Mouse (Mus musculus): ENCODE measurements around the gene Hoxb6. TPM values are rescaled to one million over a fixed set of nuclear protein-coding genes. Genes with fewer than 3 reads are reported as not detected.

Hoxb6 gene
- polyA plus RNA-seq, 1 experiment from 2014 or later: 0.73 TPM

DNA sequence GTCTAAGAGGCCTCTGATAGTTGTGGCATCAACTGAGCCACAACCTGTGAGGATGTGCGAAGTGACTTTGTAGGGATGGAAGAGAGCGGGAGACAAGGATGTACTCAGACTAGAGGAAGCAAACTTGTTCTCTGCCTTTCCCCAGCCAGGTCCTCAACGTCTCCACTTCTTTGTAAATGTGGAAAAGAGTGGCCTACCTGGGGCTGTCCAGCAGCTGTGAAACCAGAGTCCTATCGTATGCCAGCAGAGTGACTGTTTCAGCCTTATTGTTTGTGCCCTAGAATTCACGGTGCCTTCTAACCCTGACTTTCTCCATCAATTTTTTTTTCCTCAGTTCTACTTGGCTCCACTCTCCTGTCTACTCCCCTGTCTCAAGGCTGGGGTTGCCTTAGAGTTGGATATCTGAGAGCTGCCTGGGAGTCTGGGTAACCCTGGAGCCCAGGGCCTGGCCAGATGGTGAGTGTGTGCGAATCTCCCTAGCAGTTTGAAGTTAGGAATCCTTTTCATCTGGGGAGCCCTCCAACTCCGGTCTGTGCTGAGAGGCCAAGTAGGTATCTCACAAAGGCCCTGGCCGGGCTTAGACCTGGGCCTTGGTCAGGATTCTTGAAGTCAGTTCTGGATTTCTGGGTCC, 27.8 kb upstream of the Hoxb6 start:
- 1% methylated on average over 8 of the region's 8 CpGs for WGBS
- H3K27ac ChIP-seq (replicated peaks; ENCODE audit: low read depth, low read length): no peak overlapping the region
- H3K36me3 ChIP-seq (replicated peaks; ENCODE audit: control insufficient read depth, insufficient read depth, low read depth, low read length): no peaks in the 10 kb centered on the region
- ATAC-seq (replicated peaks; ENCODE audit: insufficient number of reproducible peaks, low FRiP score, low TSS enrichment, low read depth) (no peak), DNase-seq (ENCODE audit: low spot score) (no peak)
- H3K27me3 ChIP-seq (ENCODE audit: control insufficient read depth, insufficient read depth, low read length): peaks cover 96% of the 10 kb centered on the region
- H3K9ac ChIP-seq (replicated peaks; ENCODE audit: low read length): no peak overlapping the region
- H3K4me1 ChIP-seq (ENCODE audit: control insufficient read depth, insufficient read depth, low read length): no peaks in the 10 kb centered on the region
- no peak overlapping the region for H3K4me2 ChIP-seq (ENCODE audit: low read depth, low read length)
- H3K4me3 ChIP-seq (ENCODE audit: low read depth, low read length): no peak overlapping the region
- H3K9me3 ChIP-seq (replicated peaks; ENCODE audit: control insufficient read depth, low read length): no peaks in the 10 kb centered on the region

DNA sequence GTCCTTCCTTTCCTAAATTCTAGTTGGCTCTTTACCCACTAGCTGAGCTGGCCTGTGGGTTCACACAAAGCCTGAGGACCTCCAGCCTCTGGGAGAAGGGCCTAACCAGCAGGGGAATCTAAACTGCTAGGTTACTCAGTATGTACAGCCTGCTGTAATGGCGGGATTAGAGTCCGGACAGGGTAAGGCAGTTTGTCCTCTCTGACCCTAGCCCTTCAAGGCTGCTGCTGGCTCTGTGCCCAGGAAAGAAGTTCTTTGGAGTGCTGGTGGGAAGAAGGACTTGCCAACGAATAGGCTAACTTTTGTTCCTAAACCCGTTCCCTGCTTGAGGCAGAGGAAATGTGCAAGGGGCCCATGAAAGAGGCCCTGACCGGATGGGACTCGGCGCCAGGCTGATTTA, 26.3 kb upstream of the Hoxb6 start:
- WGBS: under 1% methylated on average over 7 of the region's 7 CpGs
- Histone ChIP-seq H3K4me1 (ENCODE audit: control insufficient read depth, insufficient read depth, low read length) (no peaks in the 10 kb centered on the region), H3K4me3 (ENCODE audit: low read depth, low read length) (no peak overlapping the region), H3K27me3 (ENCODE audit: control insufficient read depth, insufficient read depth, low read length) (peaks cover 96% of the 10 kb centered on the region), H3K9me3 (replicated peaks; ENCODE audit: control insufficient read depth, low read length) (no peaks in the 10 kb centered on the region), H3K36me3 (replicated peaks; ENCODE audit: control insufficient read depth, insufficient read depth, low read depth, low read length) (no peaks in the 10 kb centered on the region), H3K9ac (replicated peaks; ENCODE audit: low read length) (no peak overlapping the region), H3K4me2 (ENCODE audit: low read depth, low read length) (no peak overlapping the region), H3K27ac (replicated peaks; ENCODE audit: low read depth, low read length) (no peak overlapping the region)
- no peak for ATAC-seq (replicated peaks; ENCODE audit: insufficient number of reproducible peaks, low FRiP score, low TSS enrichment, low read depth)
- no peak for DNase-seq (ENCODE audit: low spot score)

DNA sequence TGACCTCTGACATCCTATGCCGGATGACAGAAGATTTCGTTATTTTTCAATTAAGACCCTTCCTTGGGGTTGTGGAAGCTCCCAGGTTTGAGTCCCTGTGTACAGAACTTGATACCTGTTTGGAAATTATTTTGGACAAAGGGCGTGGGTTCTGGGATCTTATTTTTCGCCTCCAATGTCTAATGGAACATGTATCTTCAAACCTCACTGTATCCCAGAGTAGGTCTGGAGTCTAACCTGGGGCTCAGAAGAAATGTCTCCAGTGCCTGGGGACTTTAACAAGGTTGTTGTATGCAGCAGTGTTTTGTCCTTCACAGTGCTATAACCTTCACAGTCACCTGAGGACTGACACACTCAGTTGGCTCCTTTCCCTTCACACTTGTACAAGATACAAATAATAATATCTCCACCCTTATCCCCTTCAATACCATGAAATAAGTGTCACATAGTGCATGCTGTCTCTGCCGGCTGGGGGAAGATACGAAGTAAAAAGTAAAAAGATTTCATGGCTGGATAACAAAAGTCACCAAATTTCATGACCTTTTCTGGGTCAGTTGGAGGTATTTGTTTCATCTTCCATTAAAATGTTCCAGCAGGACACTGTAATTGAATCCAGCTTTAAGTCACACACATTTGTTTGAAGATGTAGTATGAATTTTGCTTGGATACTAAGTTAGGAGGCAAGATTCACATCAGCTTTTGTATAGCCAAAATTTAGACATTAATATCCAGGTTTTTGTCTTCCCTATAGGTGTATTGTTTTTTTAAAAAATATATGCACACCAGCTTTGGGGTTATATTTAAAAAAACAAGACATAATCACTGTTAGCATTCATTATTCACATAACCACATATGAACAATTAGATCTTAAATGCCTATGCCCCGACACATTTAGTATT, 25.0 kb upstream of the Hoxb6 start:
- no peak overlapping the region for H3K4me2 ChIP-seq (ENCODE audit: low read depth, low read length)
- H3K36me3 ChIP-seq (replicated peaks; ENCODE audit: control insufficient read depth, insufficient read depth, low read depth, low read length): no peaks in the 10 kb centered on the region
- H3K9me3 ChIP-seq (replicated peaks; ENCODE audit: control insufficient read depth, low read length): no peaks in the 10 kb centered on the region
- H3K4me1 ChIP-seq (ENCODE audit: control insufficient read depth, insufficient read depth, low read length): peaks cover 2% of the 10 kb centered on the region; the same call in 1 of the 2 replicates
- H3K27ac ChIP-seq (replicated peaks; ENCODE audit: low read depth, low read length): no peak overlapping the region
- peaks cover 96% of the 10 kb centered on the region for H3K27me3 ChIP-seq (ENCODE audit: control insufficient read depth, insufficient read depth, low read length)
- WGBS: 9% methylated on average over 7 of the region's 7 CpGs
- no peak overlapping the region for H3K9ac ChIP-seq (replicated peaks; ENCODE audit: low read length)
- DNase-seq (ENCODE audit: low spot score) (no peak), ATAC-seq (replicated peaks; ENCODE audit: insufficient number of reproducible peaks, low FRiP score, low TSS enrichment, low read depth) (no peak)
- no peak overlapping the region for H3K4me3 ChIP-seq (ENCODE audit: low read depth, low read length)

- Histone ChIP-seq H3K27ac (replicated peaks; ENCODE audit: low read depth, low read length) (no peak overlapping the region), H3K4me3 (ENCODE audit: low read depth, low read length) (no peak overlapping the region), H3K4me1 (ENCODE audit: control insufficient read depth, insufficient read depth, low read length) (peaks cover 2% of the 10 kb centered on the region; the same call in 1 of the 2 replicates), H3K9ac (replicated peaks; ENCODE audit: low read length) (no peak overlapping the region), H3K36me3 (replicated peaks; ENCODE audit: control insufficient read depth, insufficient read depth, low read depth, low read length) (no peaks in the 10 kb centered on the region), H3K27me3 (ENCODE audit: control insufficient read depth, insufficient read depth, low read length) (peaks cover 96% of the 10 kb centered on the region), H3K4me2 (ENCODE audit: low read depth, low read length) (no peak overlapping the region), H3K9me3 (replicated peaks; ENCODE audit: control insufficient read depth, low read length) (no peaks in the 10 kb centered on the region)
- 8% methylated on average over 1 of the region's 1 CpGs for WGBS
- DNase-seq (ENCODE audit: low spot score) (no peak), ATAC-seq (replicated peaks; ENCODE audit: insufficient number of reproducible peaks, low FRiP score, low TSS enrichment, low read depth) (no peak)
Measured at GRCm38 (mm10) chr11:96268031-96268745, 24.1 kb upstream of the Hoxb6 start.

DNA sequence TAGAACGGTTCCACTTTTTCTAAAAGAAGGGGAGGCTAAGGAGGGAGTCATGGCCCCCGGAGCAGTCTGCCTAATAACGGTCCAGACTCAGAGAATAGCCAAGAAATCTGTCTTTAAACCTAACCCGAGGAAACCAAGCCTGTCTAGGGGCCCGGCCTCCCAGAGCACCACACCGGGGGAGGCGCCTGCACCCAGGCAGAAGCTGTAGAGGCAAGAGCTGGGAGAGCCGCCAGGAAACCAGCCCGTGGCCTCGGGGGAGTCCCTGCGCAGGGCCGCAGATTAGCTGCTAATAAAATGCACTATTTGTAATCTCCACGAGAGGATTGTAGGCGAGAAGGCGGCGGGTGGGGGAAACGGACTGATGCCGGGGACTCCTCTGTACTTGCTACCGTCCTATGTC, 22.4 kb upstream of the Hoxb6 start:
- Histone ChIP-seq H3K9ac (replicated peaks; ENCODE audit: low read length) (no peak overlapping the region), H3K36me3 (replicated peaks; ENCODE audit: control insufficient read depth, insufficient read depth, low read depth, low read length) (no peaks in the 10 kb centered on the region), H3K27me3 (ENCODE audit: control insufficient read depth, insufficient read depth, low read length) (peaks cover 96% of the 10 kb centered on the region), H3K27ac (replicated peaks; ENCODE audit: low read depth, low read length) (no peak overlapping the region), H3K4me2 (ENCODE audit: low read depth, low read length) (no peak overlapping the region), H3K9me3 (replicated peaks; ENCODE audit: control insufficient read depth, low read length) (no peaks in the 10 kb centered on the region), H3K4me1 (ENCODE audit: control insufficient read depth, insufficient read depth, low read length) (peaks cover 2% of the 10 kb centered on the region; the same call in 1 of the 2 replicates), H3K4me3 (ENCODE audit: low read depth, low read length) (no peak overlapping the region)
- no peak for ATAC-seq (replicated peaks; ENCODE audit: insufficient number of reproducible peaks, low FRiP score, low TSS enrichment, low read depth)
- DNase-seq (ENCODE audit: low spot score): no peak
- under 1% methylated on average over 19 of the region's 19 CpGs for WGBS

DNA sequence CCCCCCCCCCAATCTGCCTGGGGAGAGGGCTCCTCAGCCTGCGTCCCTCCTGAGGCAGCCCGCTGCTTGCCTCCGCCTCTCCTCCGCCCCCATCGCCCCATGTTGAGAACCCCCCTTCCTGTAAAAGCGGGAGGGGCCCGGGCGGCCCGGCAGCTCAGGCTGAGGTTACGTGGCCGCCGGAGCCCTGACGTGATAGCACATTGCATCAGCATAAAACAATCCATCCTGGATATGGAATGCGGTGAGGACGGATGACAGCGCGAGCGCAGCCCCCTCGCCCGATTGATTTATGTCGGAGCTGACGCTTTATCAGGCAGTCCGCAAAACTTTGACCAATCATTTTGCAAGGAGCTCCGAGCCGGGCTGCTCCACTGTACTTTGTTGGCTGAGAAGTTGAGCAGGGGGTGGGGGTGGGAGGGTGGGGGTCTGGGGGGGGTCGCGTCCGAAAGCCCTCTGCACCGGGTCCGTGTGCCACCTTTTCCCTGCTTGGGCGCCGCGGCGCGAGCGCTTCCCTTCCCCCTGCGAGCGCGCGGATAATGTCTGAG, 21.2 kb upstream of the Hoxb6 start, which contains the start of gene Hoxb9:
TSS of gene Hoxb9 (plus strand) at position 462 of the 545 bp plus-strand sequence.
- Histone ChIP-seq H3K9me3 (replicated peaks; ENCODE audit: control insufficient read depth, low read length) (no peaks in the 10 kb centered on the region), H3K36me3 (replicated peaks; ENCODE audit: control insufficient read depth, insufficient read depth, low read depth, low read length) (no peaks in the 10 kb centered on the region), H3K4me1 (ENCODE audit: control insufficient read depth, insufficient read depth, low read length) (peaks cover 2% of the 10 kb centered on the region; the same call in 1 of the 2 replicates), H3K27ac (replicated peaks; ENCODE audit: low read depth, low read length) (no peak within 1 kb of the TSS), H3K9ac (replicated peaks; ENCODE audit: low read length) (no peak within 1 kb of the TSS), H3K27me3 (ENCODE audit: control insufficient read depth, insufficient read depth, low read length) (peaks cover 97% of the 10 kb centered on the region), H3K4me3 (ENCODE audit: low read depth, low read length) (no peak within 1 kb of the TSS), H3K4me2 (ENCODE audit: low read depth, low read length) (peak within 1 kb of the TSS; percentile 2; the same call in 1 of the 2 replicates)
- DNase-seq (ENCODE audit: low spot score): no peak
- WGBS: under 1% methylated on average over 40 of the region's 40 CpGs
- no peak for ATAC-seq (replicated peaks; ENCODE audit: insufficient number of reproducible peaks, low FRiP score, low TSS enrichment, low read depth)

DNA sequence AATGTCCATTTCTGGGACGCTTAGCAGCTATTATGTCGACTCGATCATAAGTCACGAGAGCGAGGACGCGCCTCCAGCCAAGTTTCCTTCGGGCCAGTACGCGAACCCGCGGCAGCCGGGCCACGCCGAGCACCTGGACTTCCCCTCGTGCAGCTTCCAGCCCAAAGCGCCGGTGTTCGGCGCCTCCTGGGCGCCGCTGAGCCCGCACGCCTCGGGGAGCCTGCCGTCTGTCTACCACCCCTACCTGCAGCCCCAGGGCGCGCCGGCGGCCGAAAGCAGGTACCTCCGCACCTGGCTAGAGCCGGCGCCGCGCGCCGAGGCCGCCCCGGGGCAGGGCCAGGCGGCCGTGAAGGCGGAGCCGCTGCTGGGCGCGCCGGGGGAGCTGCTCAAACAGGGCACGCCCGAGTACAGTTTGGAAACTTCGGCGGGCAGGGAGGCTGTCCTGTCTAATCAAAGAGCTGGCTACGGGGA, 20.7 kb upstream of the Hoxb6 start:
- Histone ChIP-seq H3K27me3 (ENCODE audit: control insufficient read depth, insufficient read depth, low read length) (peaks cover 97% of the 10 kb centered on the region), H3K9ac (replicated peaks; ENCODE audit: low read length) (no peak overlapping the region), H3K4me2 (ENCODE audit: low read depth, low read length) (no peak overlapping the region)

More for the DNA sequence above, 20.7 kb upstream of the Hoxb6 start:
- WGBS: under 1% methylated on average over 52 of the region's 52 CpGs
- ATAC-seq (replicated peaks; ENCODE audit: insufficient number of reproducible peaks, low FRiP score, low TSS enrichment, low read depth): no peak
- H3K4me1 ChIP-seq (ENCODE audit: control insufficient read depth, insufficient read depth, low read length): peaks cover 2% of the 10 kb centered on the region; the same call in 1 of the 2 replicates
- no peak for DNase-seq (ENCODE audit: low spot score)
- no peaks in the 10 kb centered on the region for H3K9me3 ChIP-seq (replicated peaks; ENCODE audit: control insufficient read depth, low read length)
- no peak overlapping the region for H3K27ac ChIP-seq (replicated peaks; ENCODE audit: low read depth, low read length)
- no peaks in the 10 kb centered on the region for H3K36me3 ChIP-seq (replicated peaks; ENCODE audit: control insufficient read depth, insufficient read depth, low read depth, low read length)
- no peak overlapping the region for H3K4me3 ChIP-seq (ENCODE audit: low read depth, low read length)

All from embryonic facial prominence, embryonic 11.5 days (tissue).